Mouse (Mus musculus) midbrain, embryonic 14.5 days (tissue): ENCODE measurements at regions not wholly inside any gene's neighbourhood (a gene's known extent, or its start where the extent isn't known, plus 50 kb on each side); places are given as distances from the start of the nearest gene placed in this dataset.

Experiments used
- ATAC-seq: fragments of 200-750 bp; cut with Nextera tagmentation; 2 replicates; pipeline ENCODE4 v1.8.0; 2017; ENCODE audit warnings: moderate number of reproducible peaks, moderate library complexity; ENCODE audit not compliant: low FRiP score, low TSS enrichment
- DNase-seq: peaks from one replicate; pipeline ENCODE4 v3.0.0-alpha.2; 2015
- H3K27ac ChIP-seq: fragments of 300-500 bp; sonication (generic); replicated peaks from 2 replicates; pipeline ENCODE4 v1.5.1; 2014; ENCODE audit warnings: mild to moderate bottlenecking, low read depth, low read length, moderate library complexity
- H3K27me3 ChIP-seq: fragments of 300-500 bp; sonication (generic); 2 replicates; pipeline ENCODE4 v1.6.1; 2014; ENCODE audit warnings: low read length, control low read depth, mixed read lengths; ENCODE audit not compliant: control insufficient read depth, insufficient read depth
- H3K36me3 ChIP-seq: fragments of 300-500 bp; sonication (generic); 2 replicates; pipeline ENCODE4 v1.6.1; 2014; ENCODE audit warnings: low read length, control low read depth; ENCODE audit not compliant: control insufficient read depth, insufficient read depth
- H3K4me1 ChIP-seq: fragments of 300-500 bp; sonication (generic); 2 replicates; pipeline ENCODE4 v1.6.1; 2014; ENCODE audit warnings: mild to moderate bottlenecking, antibody characterized with exemption, low read length, control low read depth; ENCODE audit not compliant: control insufficient read depth, insufficient read depth
- H3K4me2 ChIP-seq: fragments of 300-500 bp; sonication (generic); 2 replicates; pipeline ENCODE4 v1.6.1; 2014; ENCODE audit warnings: mild to moderate bottlenecking, low read length, moderate library complexity
- H3K4me3 ChIP-seq: fragments of 300-500 bp; sonication (generic); replicated peaks from 2 replicates; pipeline ENCODE4 v1.5.1; 2014; ENCODE audit warnings: low read depth, low read length
- H3K9ac ChIP-seq: fragments of 300-500 bp; sonication (generic); replicated peaks from 2 replicates; pipeline ENCODE4 v1.6.1; 2014; ENCODE audit warnings: mild to moderate bottlenecking, low read length, moderate library complexity
- H3K9me3 ChIP-seq: fragments of 300-500 bp; sonication (generic); 2 replicates; pipeline ENCODE4 v1.6.1; 2016; ENCODE audit warnings: low read length, control low read depth, mixed read lengths; ENCODE audit not compliant: control insufficient read depth
- WGBS: fragments of 180-500 bp; shearing (Covaris S2); extraction: QIAGEN DNeasy Blood & Tissue Kit; methylation state at CpG from one replicate; pipeline ENCODE4 v1.1.7; 2014; 5-methylcytosine and 5-hydroxymethylcytosine counted together

DNA sequence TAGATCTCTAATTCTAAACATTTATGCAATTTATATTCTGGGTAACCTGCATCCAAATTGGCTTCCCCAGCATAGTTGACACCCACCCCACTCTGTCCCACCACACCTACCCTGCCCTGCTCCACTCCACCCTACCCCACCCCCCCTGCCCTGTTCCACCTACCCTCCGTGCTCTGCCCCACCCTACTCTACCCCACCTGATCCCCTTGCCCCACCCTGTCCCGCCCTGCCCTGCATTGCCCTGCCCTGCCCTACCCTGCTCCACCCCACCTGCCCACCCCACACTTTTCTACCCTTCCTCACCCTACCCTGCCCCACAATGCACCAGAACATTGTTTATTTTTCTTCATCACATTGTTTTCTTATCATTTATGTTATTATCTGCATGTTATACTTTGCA, 185.6 kb upstream of the Fam3c start:
- Histone ChIP-seq H3K4me3 (no peak overlapping the region), H3K27me3 (no peaks in the 10 kb centered on the region), H3K9me3 (no peaks in the 10 kb centered on the region), H3K36me3 (no peaks in the 10 kb centered on the region), H3K4me2 (no peak overlapping the region), H3K27ac (no peak overlapping the region), H3K9ac (no peak overlapping the region), H3K4me1 (no peaks in the 10 kb centered on the region)
- ATAC-seq (no peak), DNase-seq (no peak)
- 90% methylated on average over 2 of the region's 2 CpGs for WGBS

DNA sequence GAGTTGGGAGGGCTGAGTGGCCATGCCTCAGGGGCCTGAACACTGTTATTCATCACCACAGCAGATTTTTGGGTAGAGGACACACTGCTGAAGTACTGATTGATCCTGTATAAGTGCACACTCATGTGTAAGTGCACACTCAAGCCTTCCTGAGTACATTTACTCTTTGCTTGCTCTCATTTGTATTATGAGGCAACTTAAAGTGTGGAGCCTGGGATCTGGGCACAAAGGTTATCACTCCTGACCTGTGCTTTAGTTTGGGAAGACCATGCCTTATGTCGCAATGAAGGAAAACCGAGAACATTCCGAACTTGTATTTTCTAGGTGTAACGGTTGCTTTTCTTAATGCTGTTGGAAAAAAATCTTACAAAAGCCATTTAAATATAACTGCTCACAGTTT, 182.2 kb upstream of the Fam3c start:
- no peaks in the 10 kb centered on the region for H3K4me1 ChIP-seq
- no peak overlapping the region for H3K27ac ChIP-seq
- no peaks in the 10 kb centered on the region for H3K36me3 ChIP-seq
- no peak overlapping the region for H3K9ac ChIP-seq
- ATAC-seq (no peak), DNase-seq (no peak)
- no peak overlapping the region for H3K4me2 ChIP-seq
- no peaks in the 10 kb centered on the region for H3K27me3 ChIP-seq
- H3K9me3 ChIP-seq = no peaks in the 10 kb centered on the region
- H3K4me3 ChIP-seq = no peak overlapping the region
- 96% methylated on average over 4 of the region's 4 CpGs for WGBS

- no peaks in the 10 kb centered on the region for H3K36me3 ChIP-seq
- no peak overlapping the region for H3K4me2 ChIP-seq
- H3K27me3 ChIP-seq = no peaks in the 10 kb centered on the region
- H3K9ac ChIP-seq = no peak overlapping the region
- H3K27ac ChIP-seq = no peak overlapping the region
- 70% methylated on average over 3 of the region's 3 CpGs for WGBS
- no peaks in the 10 kb centered on the region for H3K9me3 ChIP-seq
- ATAC-seq (no peak), DNase-seq (no peak)
- H3K4me1 ChIP-seq = no peaks in the 10 kb centered on the region
- no peak overlapping the region for H3K4me3 ChIP-seq
Observed at GRCm38 (mm10) chr6:22524384-22524783, 168.3 kb upstream of the Fam3c start.

GRCm38 (mm10) chr6:22523582-22524234, 167.7 kb upstream of the Fam3c start:
- Histone ChIP-seq H3K9ac (no peak overlapping the region), H3K4me1 (no peaks in the 10 kb centered on the region), H3K27me3 (no peaks in the 10 kb centered on the region), H3K36me3 (no peaks in the 10 kb centered on the region), H3K4me3 (no peak overlapping the region), H3K4me2 (no peak overlapping the region), H3K27ac (no peak overlapping the region), H3K9me3 (no peaks in the 10 kb centered on the region)
- no peak for DNase-seq
- 83% methylated on average over 9 of the region's 9 CpGs for WGBS
- no peak for ATAC-seq

DNA sequence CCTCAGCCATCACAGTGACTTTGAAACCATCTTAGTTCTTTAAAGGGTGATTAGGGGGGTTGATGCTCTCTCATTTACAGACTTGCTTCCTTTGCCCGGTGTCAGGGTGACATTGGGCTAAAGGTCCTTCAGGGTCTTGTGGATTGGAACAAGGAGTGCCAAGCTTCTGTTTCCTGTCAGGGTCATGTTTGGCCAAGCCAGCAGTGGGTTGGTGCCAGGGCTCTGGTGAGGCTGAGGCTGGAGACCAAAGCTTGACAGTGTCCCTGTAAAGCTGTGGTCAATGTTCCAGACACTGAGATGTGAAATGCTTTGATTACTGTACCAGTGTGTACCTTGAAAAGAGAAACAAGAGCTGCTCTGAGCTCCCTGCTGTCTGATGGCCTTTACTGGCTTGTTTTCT, 150.8 kb upstream of the Fam3c start:
- Histone ChIP-seq H3K4me1 (no peaks in the 10 kb centered on the region), H3K27me3 (no peaks in the 10 kb centered on the region), H3K4me3 (no peak overlapping the region), H3K9ac (no peak overlapping the region), H3K36me3 (no peaks in the 10 kb centered on the region), H3K27ac (no peak overlapping the region), H3K9me3 (no peaks in the 10 kb centered on the region), H3K4me2 (no peak overlapping the region)
- ATAC-seq (no peak), DNase-seq (no peak)
- 97% methylated on average over 1 of the region's 1 CpGs for WGBS

GRCm38 (mm10) chr6:22497306-22497705, 141.3 kb upstream of the Fam3c start:
- Histone ChIP-seq H3K9me3 (no peaks in the 10 kb centered on the region), H3K27me3 (no peaks in the 10 kb centered on the region), H3K4me1 (no peaks in the 10 kb centered on the region), H3K36me3 (no peaks in the 10 kb centered on the region), H3K27ac (no peak overlapping the region), H3K4me2 (no peak overlapping the region), H3K4me3 (no peak overlapping the region), H3K9ac (no peak overlapping the region)
- 89% methylated on average over 9 of the region's 9 CpGs for WGBS
- ATAC-seq (no peak), DNase-seq (no peak)

GRCm38 (mm10) chr6:22496471-22496870, 140.4 kb upstream of the Fam3c start:
- Histone ChIP-seq H3K27ac (no peak overlapping the region), H3K4me2 (no peak overlapping the region), H3K36me3 (no peaks in the 10 kb centered on the region), H3K9ac (no peak overlapping the region), H3K9me3 (no peaks in the 10 kb centered on the region), H3K27me3 (no peaks in the 10 kb centered on the region), H3K4me1 (no peaks in the 10 kb centered on the region), H3K4me3 (no peak overlapping the region)
- DNase-seq (no peak), ATAC-seq (no peak)
- WGBS = 91% methylated on average over 1 of the region's 1 CpGs

- Histone ChIP-seq H3K27ac (no peak overlapping the region), H3K4me2 (no peak overlapping the region), H3K36me3 (no peaks in the 10 kb centered on the region), H3K4me3 (no peak overlapping the region), H3K27me3 (no peaks in the 10 kb centered on the region), H3K9ac (no peak overlapping the region), H3K4me1 (no peaks in the 10 kb centered on the region), H3K9me3 (no peaks in the 10 kb centered on the region)
- 46% methylated on average over 11 of the region's 11 CpGs for WGBS
- peak; percentile 70; the same call in 1 of the 2 replicates for ATAC-seq
- DNase-seq = peak; percentile 89
Observed at GRCm38 (mm10) chr6:22493632-22494260, 137.7 kb upstream of the Fam3c start.

DNA sequence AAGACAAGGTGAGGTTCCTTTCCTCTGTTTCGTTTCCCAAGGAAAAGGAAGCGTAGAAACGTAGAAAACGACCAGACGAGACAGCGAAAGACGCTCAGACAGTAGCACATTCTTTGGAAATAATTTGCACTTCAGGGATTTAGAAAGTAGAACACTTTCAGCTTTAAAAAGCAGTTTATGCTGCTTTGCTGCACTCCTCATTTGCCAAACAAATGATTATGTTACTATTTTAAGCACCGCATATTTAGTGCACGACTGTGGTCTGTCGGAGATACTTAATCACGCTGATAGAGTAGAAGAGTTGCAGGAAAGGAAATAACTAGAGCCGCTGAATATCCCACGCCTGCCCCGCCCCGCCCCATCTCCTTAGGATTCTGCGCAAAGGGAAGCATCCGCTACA, 136.9 kb upstream of the Fam3c start:
- ATAC-seq = no peak
- Histone ChIP-seq H3K4me1 (no peaks in the 10 kb centered on the region), H3K36me3 (no peaks in the 10 kb centered on the region), H3K9me3 (no peaks in the 10 kb centered on the region), H3K27ac (no peak overlapping the region), H3K4me2 (no peak overlapping the region), H3K4me3 (no peak overlapping the region), H3K27me3 (no peaks in the 10 kb centered on the region), H3K9ac (no peak overlapping the region)
- DNase-seq = no peak
- 95% methylated on average over 17 of the region's 17 CpGs for WGBS
